11 mouse cellular contexts compared by ENCODE assay signal in the genomic region with DNA sequence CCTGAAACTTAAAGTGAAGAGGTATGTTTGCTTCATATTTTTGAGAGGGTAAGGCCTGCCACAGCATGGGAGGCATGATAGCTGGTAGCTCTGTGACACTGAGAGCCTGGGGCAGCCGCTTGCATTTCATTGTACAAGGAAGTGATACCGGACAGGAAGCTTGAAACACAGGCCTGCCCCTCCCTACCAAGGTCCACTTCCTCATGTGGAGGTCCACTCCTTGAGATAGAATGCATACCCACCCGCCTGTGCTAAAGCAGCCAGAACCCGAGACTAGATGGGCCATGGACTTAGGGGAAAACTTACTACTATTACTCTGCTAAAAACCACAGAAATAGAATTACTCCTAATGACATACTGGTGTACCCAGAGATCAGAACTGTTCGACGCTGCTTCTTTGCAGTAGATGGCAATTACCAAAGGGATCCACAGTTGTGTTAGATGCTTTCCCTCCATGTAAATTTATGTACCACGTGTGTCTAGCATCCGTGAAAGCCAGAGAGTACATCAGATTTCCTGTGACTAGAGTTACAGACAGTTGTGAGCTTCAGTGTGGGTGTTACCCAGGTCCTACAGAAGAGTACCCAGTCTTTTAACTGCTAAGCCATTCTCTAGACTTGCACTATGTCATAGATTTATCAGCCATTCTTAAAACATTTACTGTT.
DNase-seq lines count a peak whose midpoint lies in the region; ATAC-seq and TF ChIP-seq lines count a peak whose summit lies in the region.
"Had no signal": no experiment of that assay in that cellular context is flagged by ENCODE, and none has a peak within 500 bp of the region (broad histone marks: within the 10 kb centered on the region; RNA-seq: fewer than 3 reads in every experiment).

No protein-coding gene starts in this region.

- peak; percentile 15 to 41 for DNase-seq in kidney, postnatal 4 days
- no peak for DNase-seq in kidney, adult 11 months
- peak; percentile 26 to 50 for DNase-seq in spleen, postnatal 14 days (ENCODE audit: low spot score in 2 of 2)
- no peak for DNase-seq in thymus, postnatal 36 days

- no peaks in the 10 kb centered on the region for H3K36me3 ChIP-seq in lung, embryonic 16.5 days (ENCODE audit: control insufficient read depth, insufficient read depth, low read length)
- no peaks in the 10 kb centered on the region for H3K36me3 ChIP-seq in midbrain, embryonic 15.5 days (replicated peaks)
- H3K36me3 ChIP-seq: embryonic facial prominence, embryonic 15.5 days; hindbrain, embryonic 13.5 days; neural tube, embryonic 13.5 days had no signal

- H3K4me3 ChIP-seq in embryonic fibroblast, embryonic 13.5 days (ENCODE audit: insufficient read depth, low read length): no peak overlapping the region
- H3K4me3 ChIP-seq in lung, embryonic 16.5 days (ENCODE audit: low read length): no peak overlapping the region
- H3K4me3 ChIP-seq in midbrain, embryonic 15.5 days: no peak overlapping the region
- H3K4me3 ChIP-seq: embryonic facial prominence, embryonic 15.5 days; hindbrain, embryonic 13.5 days; neural tube, embryonic 13.5 days had no signal

- no peak overlapping the region for H3K4me2 ChIP-seq in lung, embryonic 16.5 days (ENCODE audit: low read depth, low read length)
- no peak overlapping the region for H3K4me2 ChIP-seq in midbrain, embryonic 15.5 days
- H3K4me2 ChIP-seq: embryonic facial prominence, embryonic 15.5 days; hindbrain, embryonic 13.5 days; neural tube, embryonic 13.5 days had no signal

- no peak overlapping the region for H3K9ac ChIP-seq in lung, embryonic 16.5 days (ENCODE audit: low read length)
- H3K9ac ChIP-seq in midbrain, embryonic 15.5 days: no peak overlapping the region
- H3K9ac ChIP-seq: embryonic facial prominence, embryonic 15.5 days; hindbrain, embryonic 13.5 days; neural tube, embryonic 13.5 days had no signal

- WGBS in lung, embryonic 16.5 days: 65% methylated on average over 8 of the region's 8 CpGs
- WGBS in midbrain, embryonic 15.5 days: 88% methylated on average over 8 of the region's 8 CpGs

- H3K27me3 ChIP-seq in lung, embryonic 16.5 days (ENCODE audit: control insufficient read depth, insufficient read depth, low read depth, low read length): no peaks in the 10 kb centered on the region
- H3K27me3 ChIP-seq in midbrain, embryonic 15.5 days (replicated peaks): no peaks in the 10 kb centered on the region
- H3K27me3 ChIP-seq: embryonic facial prominence, embryonic 15.5 days; hindbrain, embryonic 13.5 days; neural tube, embryonic 13.5 days had no signal

- H3K4me1 ChIP-seq in embryonic fibroblast, embryonic 13.5 days (ENCODE audit: control insufficient read depth, insufficient read depth, low read length): peaks cover 9% of the 10 kb centered on the region
- peaks cover 3% of the 10 kb centered on the region; the same call in 1 of the 2 replicates for H3K4me1 ChIP-seq in lung, embryonic 16.5 days (replicated peaks; ENCODE audit: control insufficient read depth, insufficient read depth, low read length)
- H3K4me1 ChIP-seq in midbrain, embryonic 15.5 days: no peaks in the 10 kb centered on the region
- H3K4me1 ChIP-seq: hindbrain, embryonic 13.5 days; neural tube, embryonic 13.5 days had no signal

- no peak for TF ChIP-seq CTCF in embryonic fibroblast, embryonic 13.5 days (IDR thresholded peaks at IDR 0.05; ENCODE audit: borderline replicate concordance, insufficient read depth, low read length)

- peak overlapping the region; percentile 35; the same call in 1 of the 2 replicates for H3K27ac ChIP-seq in embryonic fibroblast, embryonic 13.5 days (ENCODE audit: insufficient read depth, low read length)
- peak overlapping the region; percentile 56 for H3K27ac ChIP-seq in lung, embryonic 16.5 days (ENCODE audit: low read length)
- H3K27ac ChIP-seq in midbrain, embryonic 15.5 days: no peak overlapping the region
- H3K27ac ChIP-seq: embryonic facial prominence, embryonic 15.5 days; hindbrain, embryonic 13.5 days; neural tube, embryonic 13.5 days had no signal

- TF ChIP-seq POLR2A in embryonic fibroblast, embryonic 13.5 days (IDR thresholded peaks at IDR 0.05; ENCODE audit: low read depth, low read length): no peak

- ATAC-seq in lung, embryonic 16.5 days (ENCODE audit: low read depth): no peak
- no peak for ATAC-seq in inflammation-experienced regulatory T-cells, adult 6 months
- ATAC-seq in midbrain, embryonic 15.5 days (replicated peaks): no peak

- H3K9me3 ChIP-seq in lung, embryonic 16.5 days (ENCODE audit: control insufficient read depth, low read length): no peaks in the 10 kb centered on the region
- H3K9me3 ChIP-seq in midbrain, embryonic 15.5 days: no peaks in the 10 kb centered on the region
- H3K9me3 ChIP-seq: embryonic facial prominence, embryonic 15.5 days; hindbrain, embryonic 13.5 days; neural tube, embryonic 13.5 days had no signal

Comparison
In these comparisons a context has a peak if more than half of its experiments do, and no peak if none do; other contexts are left out.
1. DNase-seq: peak in kidney, postnatal 4 days (2 of 2) and spleen, postnatal 14 days (2 of 2); none in kidney, adult 11 months (single experiment) and thymus, postnatal 36 days (0 of 2).